Comparison of ENCODE assay signal across 12 mouse cellular contexts in the genomic region with DNA sequence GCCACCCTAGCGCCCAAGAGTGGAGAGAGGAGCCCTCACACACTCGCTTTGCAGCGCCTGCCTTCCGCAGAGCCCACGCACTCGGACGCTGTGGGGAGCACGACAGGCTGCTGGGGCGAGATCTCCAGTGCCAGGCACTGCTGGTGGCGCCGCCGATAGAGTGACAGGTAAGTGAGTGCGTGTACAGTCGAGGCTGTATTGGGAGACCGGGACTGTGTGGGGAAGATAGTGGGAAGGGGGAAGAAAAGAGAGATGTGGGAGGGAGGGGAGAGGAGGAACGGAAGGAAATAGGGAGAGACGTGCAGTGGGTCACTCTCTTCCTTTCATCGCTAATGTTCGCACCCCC. TPM values are rescaled to one million over a fixed set of nuclear protein-coding genes. Genes with fewer than 3 reads are reported as not detected.
DNase-seq lines count a peak whose midpoint lies in the region; ATAC-seq and TF ChIP-seq lines count a peak whose summit lies in the region.
"Had no signal": no experiment of that assay in that cellular context is flagged by ENCODE, and none has a peak within 500 bp of the region (broad histone marks: within the 10 kb centered on the region; RNA-seq: fewer than 3 reads in every experiment).

A gene (plus strand): TSS at position 76 of the 346 bp plus-strand sequence.

- TF ChIP-seq CTCF in G1E (IDR thresholded peaks at IDR 0.05; ENCODE audit: low read depth, low read length): no peak
- TF ChIP-seq CTCF in kidney, adult 2 months (conservative IDR thresholded peaks at IDR 0.05; ENCODE audit: insufficient read depth, insufficient read length, low read depth, low read length): no peak

- peak within 1 kb of the TSS; percentile 38 for H3K4me2 ChIP-seq in heart, embryonic 15.5 days
- H3K4me2 ChIP-seq in midbrain, embryonic 15.5 days: peak within 1 kb of the TSS; percentile 99

- H3K4me1 ChIP-seq in heart, embryonic 15.5 days (replicated peaks): peaks cover 15% of the 10 kb centered on the region
- H3K4me1 ChIP-seq in G1E (ENCODE audit: insufficient read depth, low read depth, low read length): no peaks in the 10 kb centered on the region; the same call in 1 of the 2 replicates
- H3K4me1 ChIP-seq in hindbrain, embryonic 10.5 days (replicated peaks): peaks cover 17% of the 10 kb centered on the region
- peaks cover 23% of the 10 kb centered on the region for H3K4me1 ChIP-seq in midbrain, embryonic 15.5 days
- H3K4me1 ChIP-seq in kidney, adult 2 months (ENCODE audit: control insufficient read depth, insufficient read depth, low read length): no peaks in the 10 kb centered on the region

- TF ChIP-seq POLR2A in kidney, adult 2 months (IDR thresholded peaks at IDR 0.05; ENCODE audit: low read depth, low read length): no peak

- 2% methylated on average over 19 of the region's 19 CpGs for WGBS in heart, embryonic 15.5 days
- WGBS in hindbrain, embryonic 10.5 days: 1% methylated on average over 19 of the region's 19 CpGs
- 2% methylated on average over 19 of the region's 19 CpGs for WGBS in midbrain, embryonic 15.5 days
- WGBS in kidney, adult 2 months: 4% methylated on average over 19 of the region's 19 CpGs

- peaks cover 69% of the 10 kb centered on the region for H3K27me3 ChIP-seq in heart, embryonic 15.5 days
- peaks cover 9% of the 10 kb centered on the region; the same call in 1 of the 2 replicates for H3K27me3 ChIP-seq in G1E (ENCODE audit: insufficient read depth, low read length)
- peaks cover 58% of the 10 kb centered on the region for H3K27me3 ChIP-seq in hindbrain, embryonic 10.5 days (ENCODE audit: insufficient read depth, poor library complexity, severe bottlenecking)
- H3K27me3 ChIP-seq in midbrain, embryonic 15.5 days (replicated peaks): peaks cover 35% of the 10 kb centered on the region
- no peaks in the 10 kb centered on the region; the same call in 1 of the 2 replicates for H3K27me3 ChIP-seq in kidney, adult 2 months (replicated peaks; ENCODE audit: control insufficient read depth, insufficient read depth, low read length)
- H3K27me3 ChIP-seq: CH12.LX had no signal

- no peak within 1 kb of the TSS for H3K9ac ChIP-seq in heart, embryonic 15.5 days
- H3K9ac ChIP-seq in midbrain, embryonic 15.5 days: peak within 1 kb of the TSS; percentile 31

- no peaks in the 10 kb centered on the region for H3K9me3 ChIP-seq in heart, embryonic 15.5 days (replicated peaks)
- no peaks in the 10 kb centered on the region for H3K9me3 ChIP-seq in G1E (replicated peaks)
- no peaks in the 10 kb centered on the region for H3K9me3 ChIP-seq in hindbrain, embryonic 10.5 days
- H3K9me3 ChIP-seq in midbrain, embryonic 15.5 days: no peaks in the 10 kb centered on the region

- H3K36me3 ChIP-seq in heart, embryonic 15.5 days: no peaks in the 10 kb centered on the region
- no peaks in the 10 kb centered on the region for H3K36me3 ChIP-seq in G1E (replicated peaks)
- no peaks in the 10 kb centered on the region for H3K36me3 ChIP-seq in hindbrain, embryonic 10.5 days
- H3K36me3 ChIP-seq in midbrain, embryonic 15.5 days (replicated peaks): no peaks in the 10 kb centered on the region
- no peaks in the 10 kb centered on the region for H3K36me3 ChIP-seq in kidney, adult 2 months (ENCODE audit: control insufficient read depth, insufficient read depth, low read length)

- no peak for ATAC-seq in heart, embryonic 15.5 days (replicated peaks; ENCODE audit: insufficient number of reproducible peaks, insufficient read depth, low FRiP score, low read depth)
- no peak for ATAC-seq in G1E (ENCODE audit: extremely low read depth, insufficient number of reproducible peaks, low FRiP score, poor library complexity, severe bottlenecking)
- peak; percentile 79 for ATAC-seq in midbrain, embryonic 15.5 days (replicated peaks)

- H3K4me3 ChIP-seq in heart, embryonic 15.5 days: peak within 1 kb of the TSS; percentile 20
- 0 out of 2 replicates have a peak within 1 kb of the TSS, but pooled peaks have one; percentile 12 for H3K4me3 ChIP-seq in G1E (ENCODE audit: low read depth, low read length)
- peak within 1 kb of the TSS; percentile 53 for H3K4me3 ChIP-seq in hindbrain, embryonic 10.5 days
- peak within 1 kb of the TSS; percentile 48 for H3K4me3 ChIP-seq in midbrain, embryonic 15.5 days
- no peak within 1 kb of the TSS for H3K4me3 ChIP-seq in kidney, adult 2 months (ENCODE audit: insufficient read depth, low read depth, low read length)

- H3K27ac ChIP-seq in heart, embryonic 15.5 days: no peak within 1 kb of the TSS
- no peak within 1 kb of the TSS for H3K27ac ChIP-seq in hindbrain, embryonic 10.5 days
- no peak within 1 kb of the TSS for H3K27ac ChIP-seq in midbrain, embryonic 15.5 days
- H3K27ac ChIP-seq in kidney, adult 2 months (ENCODE audit: insufficient read depth, low read depth, low read length): no peak within 1 kb of the TSS

- intact Hi-C loops in heart, postnatal 36 days (cut with DNase I): no loop called here
- intact Hi-C loops in left cerebral cortex, postnatal 4 days (cut with DNase I): no loop called here

- no peak for DNase-seq in heart, postnatal 36 days
- DNase-seq in G1E (ENCODE audit: low spot score): no peak
- peak; percentile 8 for DNase-seq in hindbrain, embryonic 10.5 days (ENCODE audit: low spot score)
- no peak for DNase-seq in cerebellum, adult 8-10 months
- no peak for DNase-seq in left cerebral cortex, postnatal 4 days
- DNase-seq in kidney, adult 2 months: no peak
- DNase-seq: lung, postnatal 14 days; thymus, adult 18-20 months had no signal

RNA-seq across cellular contexts. Expression of the gene that starts here (rescaled TPM):
- polyA plus RNA-seq in heart, embryonic 15.5 days (2015; fragmentation: Nextera tagmentation; extraction: Ambion mirVana): not detected in 2 replicates
- not detected for total RNA-seq in heart, postnatal 36 days (2021)
- total RNA-seq in G1E (2014; fragmentation: Nextera tagmentation) (not detected in 2 replicates), G1E (2017) (under 0.01 and 0.16 TPM in 2 replicates)
- polyA plus RNA-seq in G1E (2012): not detected in 2 replicates
- polyA plus RNA-seq in hindbrain, embryonic 10.5 days (2016; fragmentation: Nextera tagmentation; extraction: Ambion mirVana): 0.09 and 0.14 TPM in 2 replicates
- polyA plus RNA-seq in midbrain, embryonic 15.5 days (2015; fragmentation: Nextera tagmentation; extraction: Ambion mirVana): 0.47 and 0.63 TPM in 2 replicates
- under 1 TPM; 0.10 to 0.24 TPM for total RNA-seq in left cerebral cortex, postnatal 4 days (2021)
- polyA plus RNA-seq in kidney, adult 2 months (2012; rRNA removed): not detected in 2 replicates
- total RNA-seq: CH12.LX; granulocyte monocyte progenitor cell, adult 5-6 weeks had no signal

Comparison
In these comparisons a context has a peak if more than half of its experiments do, and no peak if none do; other contexts are left out.
1. Peak in DNase-seq and H3K4me3 ChIP-seq in hindbrain, embryonic 10.5 days; RNA of the gene not detected or under 1 TPM.
2. Peak in ATAC-seq, H3K4me3 ChIP-seq, H3K9ac ChIP-seq and H3K4me2 ChIP-seq in midbrain, embryonic 15.5 days; RNA of the gene not detected or under 1 TPM.